Mouse (Mus musculus) Muller cell, postnatal 12 days (primary cell): ENCODE measurements at regions not wholly inside any gene's neighbourhood (a gene's known extent, or its start where the extent isn't known, plus 50 kb on each side); places are given as distances from the start of the nearest gene placed in this dataset.

Source experiments
- DNase-seq: peaks from one replicate; pipeline ENCODE4 v3.0.0-alpha.2; 2015; ENCODE audit errors: inconsistent ontology term

GRCm38 (mm10) chr3:76014766-76015165 is 58.0 kb upstream of the Golim4 start:
- no peak for DNase-seq

- peak; percentile 78 for DNase-seq
Measured at GRCm38 (mm10) chr3:76008564-76009183, 51.9 kb upstream of the Golim4 start.
